Mouse (Mus musculus): ENCODE results near the gene Kcnj9. TPM values are rescaled to one million over a fixed set of nuclear protein-coding genes. Genes with fewer than 3 reads are reported as not detected.

Kcnj9 gene
- polyA plus RNA-seq, 1 experiment from 2014 or later = not detected

DNA sequence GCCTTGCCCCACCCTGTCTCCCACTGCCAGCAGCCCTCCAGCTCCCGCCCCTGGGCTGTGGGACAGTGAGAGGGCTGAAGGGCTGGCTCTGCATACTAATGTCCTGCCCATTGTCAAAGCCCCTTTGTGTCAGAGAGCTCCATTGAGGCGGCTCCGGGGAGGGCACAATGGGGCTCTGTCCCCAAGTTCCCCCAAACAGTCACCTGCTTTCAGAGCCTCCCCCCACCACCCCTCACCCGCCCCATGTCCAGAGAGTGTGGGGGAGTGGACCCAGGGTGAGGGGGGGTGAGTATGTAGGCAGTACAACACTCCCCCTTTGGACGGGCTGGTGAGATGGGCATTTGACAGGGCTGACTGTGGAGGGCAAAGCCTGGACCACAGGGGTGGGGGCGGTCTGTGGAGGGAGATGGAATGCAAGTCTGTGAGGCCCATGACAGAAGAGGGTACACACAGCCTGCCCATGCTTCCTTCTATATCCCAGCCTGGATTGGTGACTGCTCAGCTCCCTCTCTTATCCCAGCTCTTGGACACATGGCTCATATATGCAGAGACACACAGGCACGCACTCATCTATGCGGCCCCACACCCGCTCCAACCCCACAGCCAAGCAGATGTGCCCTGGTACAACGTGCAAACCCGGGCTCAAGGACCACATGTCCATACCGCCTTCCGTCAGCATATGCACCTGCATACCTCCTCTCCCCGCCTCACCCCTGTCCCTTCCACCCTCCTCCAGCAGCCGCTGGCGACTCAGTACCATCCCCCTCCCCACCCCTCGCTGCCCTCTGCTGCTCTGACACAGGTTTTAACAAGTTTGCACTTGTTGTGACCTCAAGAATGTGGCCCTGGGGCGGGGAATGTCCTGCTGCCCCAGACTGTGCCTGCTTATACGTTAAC lies 21.0 kb upstream of the Kcnj9 start:
- peaks cover 11% of the 10 kb centered on the region for H3K27me3 ChIP-seq (ENCODE audit: insufficient read depth, low read length)
- peak overlapping the region; percentile 21 for H3K4me2 ChIP-seq (replicated peaks; ENCODE audit: low read depth, low read length)
- H3K9ac ChIP-seq (replicated peaks; ENCODE audit: low read length) = peak overlapping the region; percentile 40
- peaks cover 27% of the 10 kb centered on the region for H3K4me1 ChIP-seq (ENCODE audit: insufficient read depth, low read length)
- 10% methylated on average over 19 of the region's 19 CpGs for WGBS
- peak overlapping the region; percentile 89 for H3K27ac ChIP-seq (ENCODE audit: low read length)
- H3K4me3 ChIP-seq (ENCODE audit: low read length) = no peak overlapping the region
- H3K36me3 ChIP-seq (ENCODE audit: insufficient read depth, low read length) = no peaks in the 10 kb centered on the region
- no peaks in the 10 kb centered on the region for H3K9me3 ChIP-seq (ENCODE audit: low read length)
- ATAC-seq (ENCODE audit: low FRiP score, low TSS enrichment) = peak; percentile 90

DNA sequence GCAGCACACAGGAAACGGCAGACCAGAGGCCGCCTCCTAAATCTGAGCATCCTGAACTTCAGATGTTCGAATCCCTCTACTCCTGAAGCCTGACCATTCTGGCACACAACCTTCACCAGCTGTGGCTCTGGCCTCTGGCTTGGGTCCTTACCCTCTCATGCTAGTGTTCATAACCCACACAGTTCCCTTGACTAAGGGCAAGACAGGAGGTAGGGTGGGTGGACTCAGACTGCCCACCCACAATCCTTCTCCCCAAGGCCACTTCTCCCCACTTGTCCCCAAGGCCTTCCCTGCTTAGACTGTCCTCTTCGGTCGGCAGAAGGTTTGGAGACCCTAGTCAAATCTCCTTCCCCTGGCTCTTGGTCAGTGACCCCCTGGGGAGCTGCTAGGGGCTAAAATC lies 20.4 kb upstream of the Kcnj9 start:
- no peak for ATAC-seq (ENCODE audit: low FRiP score, low TSS enrichment)
- H3K36me3 ChIP-seq (ENCODE audit: insufficient read depth, low read length) = no peaks in the 10 kb centered on the region
- H3K9ac ChIP-seq (replicated peaks; ENCODE audit: low read length) = peak overlapping the region; percentile 40
- peaks cover 11% of the 10 kb centered on the region for H3K27me3 ChIP-seq (ENCODE audit: insufficient read depth, low read length)
- WGBS = 60% methylated on average over 5 of the region's 5 CpGs
- H3K4me2 ChIP-seq (replicated peaks; ENCODE audit: low read depth, low read length) = no peak overlapping the region
- H3K4me1 ChIP-seq (ENCODE audit: insufficient read depth, low read length) = peaks cover 25% of the 10 kb centered on the region
- no peak overlapping the region for H3K4me3 ChIP-seq (ENCODE audit: low read length)
- H3K9me3 ChIP-seq (ENCODE audit: low read length) = no peaks in the 10 kb centered on the region
- H3K27ac ChIP-seq (ENCODE audit: low read length) = peak overlapping the region; percentile 89

DNA sequence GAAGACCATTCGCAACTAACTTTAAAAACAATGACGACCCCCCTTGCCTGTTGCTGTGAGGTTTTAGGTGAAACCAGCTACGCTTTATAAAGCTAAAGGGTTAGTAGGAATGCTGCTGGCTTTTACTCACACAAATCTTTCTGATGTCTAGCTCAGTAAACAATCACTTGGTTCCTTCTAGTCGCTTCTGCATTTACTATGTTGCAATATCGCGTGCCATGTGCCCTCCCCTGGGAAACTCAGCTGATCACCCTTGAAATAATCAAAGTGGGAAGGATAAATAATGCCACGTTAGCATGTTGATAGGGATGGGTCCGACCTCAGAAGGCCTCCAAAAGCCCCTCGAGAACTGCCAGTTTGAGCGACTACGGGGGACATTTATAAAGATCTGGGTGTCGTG lies 18.3 kb upstream of the Kcnj9 start:
- 87% methylated on average over 12 of the region's 12 CpGs for WGBS
- ATAC-seq (ENCODE audit: low FRiP score, low TSS enrichment) = no peak

DNA sequence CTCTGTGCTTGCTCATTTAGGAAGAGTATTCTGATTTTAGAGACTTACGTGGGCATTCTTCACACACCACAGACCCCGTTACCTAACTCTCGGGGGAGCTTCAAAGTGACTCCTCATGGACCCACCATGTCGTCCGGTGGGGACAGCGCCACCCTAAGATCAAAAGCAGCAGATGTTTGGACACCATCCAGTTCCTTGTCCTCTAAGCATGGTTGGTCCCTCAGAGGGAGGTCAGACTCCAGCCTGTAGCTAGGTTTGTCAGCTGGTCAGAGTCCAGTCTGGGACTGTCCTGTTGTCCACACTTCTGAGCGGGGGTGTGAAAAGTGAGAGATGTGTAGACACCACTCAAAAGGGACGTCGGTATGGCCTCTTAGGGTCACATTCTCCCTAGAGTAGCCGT lies 17.6 kb upstream of the Kcnj9 start:
- Histone ChIP-seq H3K27me3 (ENCODE audit: insufficient read depth, low read length) (peaks cover 22% of the 10 kb centered on the region), H3K36me3 (ENCODE audit: insufficient read depth, low read length) (no peaks in the 10 kb centered on the region), H3K9me3 (ENCODE audit: low read length) (no peaks in the 10 kb centered on the region), H3K4me3 (ENCODE audit: low read length) (no peak overlapping the region), H3K4me2 (replicated peaks; ENCODE audit: low read depth, low read length) (no peak overlapping the region), H3K9ac (replicated peaks; ENCODE audit: low read length) (no peak overlapping the region), H3K4me1 (ENCODE audit: insufficient read depth, low read length) (peaks cover 24% of the 10 kb centered on the region), H3K27ac (ENCODE audit: low read length) (no peak overlapping the region)
- no peak for ATAC-seq (ENCODE audit: low FRiP score, low TSS enrichment)
- WGBS = 76% methylated on average over 10 of the region's 10 CpGs

More for the DNA sequence above, 18.3 kb upstream of the Kcnj9 start:
- no peak overlapping the region for H3K27ac ChIP-seq (ENCODE audit: low read length)
- peaks cover 15% of the 10 kb centered on the region for H3K27me3 ChIP-seq (ENCODE audit: insufficient read depth, low read length)
- H3K9me3 ChIP-seq (ENCODE audit: low read length) = no peaks in the 10 kb centered on the region
- no peaks in the 10 kb centered on the region for H3K36me3 ChIP-seq (ENCODE audit: insufficient read depth, low read length)
- H3K4me3 ChIP-seq (ENCODE audit: low read length) = no peak overlapping the region
- no peak overlapping the region for H3K4me2 ChIP-seq (replicated peaks; ENCODE audit: low read depth, low read length)
- no peak overlapping the region for H3K9ac ChIP-seq (replicated peaks; ENCODE audit: low read length)
- peaks cover 25% of the 10 kb centered on the region for H3K4me1 ChIP-seq (ENCODE audit: insufficient read depth, low read length)

GRCm38 (mm10) chr1:172344820-172345219 lies 15.7 kb upstream of the Kcnj9 start:
- Histone ChIP-seq H3K27me3 (ENCODE audit: insufficient read depth, low read length) (peaks cover 26% of the 10 kb centered on the region), H3K9me3 (ENCODE audit: low read length) (no peaks in the 10 kb centered on the region), H3K4me1 (ENCODE audit: insufficient read depth, low read length) (peaks cover 15% of the 10 kb centered on the region), H3K36me3 (ENCODE audit: insufficient read depth, low read length) (no peaks in the 10 kb centered on the region), H3K9ac (replicated peaks; ENCODE audit: low read length) (no peak overlapping the region), H3K27ac (ENCODE audit: low read length) (no peak overlapping the region), H3K4me2 (replicated peaks; ENCODE audit: low read depth, low read length) (no peak overlapping the region), H3K4me3 (ENCODE audit: low read length) (no peak overlapping the region)
- ATAC-seq (ENCODE audit: low FRiP score, low TSS enrichment) = no peak
- WGBS = 78% methylated on average over 7 of the region's 7 CpGs

- no peak overlapping the region for H3K4me2 ChIP-seq (replicated peaks; ENCODE audit: low read depth, low read length)
- H3K9me3 ChIP-seq (ENCODE audit: low read length) = no peaks in the 10 kb centered on the region
- H3K4me1 ChIP-seq (ENCODE audit: insufficient read depth, low read length) = peaks cover 9% of the 10 kb centered on the region
- WGBS = 69% methylated on average over 3 of the region's 3 CpGs
- peaks cover 34% of the 10 kb centered on the region for H3K27me3 ChIP-seq (ENCODE audit: insufficient read depth, low read length)
- H3K4me3 ChIP-seq (ENCODE audit: low read length) = no peak overlapping the region
- H3K9ac ChIP-seq (replicated peaks; ENCODE audit: low read length) = no peak overlapping the region
- H3K36me3 ChIP-seq (ENCODE audit: insufficient read depth, low read length) = no peaks in the 10 kb centered on the region
- no peak overlapping the region for H3K27ac ChIP-seq (ENCODE audit: low read length)
- no peak for ATAC-seq (ENCODE audit: low FRiP score, low TSS enrichment)
Measured at GRCm38 (mm10) chr1:172343914-172344313, 14.8 kb upstream of the Kcnj9 start.

GRCm38 (mm10) chr1:172342729-172343128 lies 13.6 kb upstream of the Kcnj9 start:
- Histone ChIP-seq H3K9me3 (ENCODE audit: low read length) (no peaks in the 10 kb centered on the region), H3K4me3 (ENCODE audit: low read length) (no peak overlapping the region), H3K36me3 (ENCODE audit: insufficient read depth, low read length) (no peaks in the 10 kb centered on the region), H3K4me1 (ENCODE audit: insufficient read depth, low read length) (peaks cover 9% of the 10 kb centered on the region), H3K27me3 (ENCODE audit: insufficient read depth, low read length) (peaks cover 41% of the 10 kb centered on the region), H3K27ac (ENCODE audit: low read length) (no peak overlapping the region), H3K9ac (replicated peaks; ENCODE audit: low read length) (no peak overlapping the region), H3K4me2 (replicated peaks; ENCODE audit: low read depth, low read length) (0 out of 2 replicates have a peak overlapping the region, but pooled peaks have one; percentile 74)
- ATAC-seq (ENCODE audit: low FRiP score, low TSS enrichment) = no peak
- WGBS = 77% methylated on average over 3 of the region's 3 CpGs

DNA sequence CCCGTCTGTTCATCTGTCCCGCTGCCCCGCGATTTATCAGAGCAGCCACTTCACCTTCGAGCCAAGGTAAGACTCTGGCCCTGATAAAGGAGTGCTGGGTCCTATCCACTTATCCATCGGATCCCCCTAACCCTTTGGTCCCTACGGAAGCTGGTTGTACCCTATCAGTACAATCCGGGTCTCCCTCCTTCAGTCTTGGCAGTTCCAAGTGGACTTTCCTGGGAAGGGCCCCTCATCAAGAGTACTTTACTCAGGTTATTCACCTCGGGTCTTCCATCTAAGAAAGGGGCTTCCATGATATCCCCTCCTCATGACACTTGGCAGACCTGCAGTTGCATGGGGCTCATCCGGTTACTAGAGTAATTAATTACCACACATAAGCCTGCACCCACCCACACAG lies 12.3 kb upstream of the Kcnj9 start:
- peak overlapping the region; percentile 46 for H3K9ac ChIP-seq (replicated peaks; ENCODE audit: low read length)
- no peaks in the 10 kb centered on the region for H3K36me3 ChIP-seq (ENCODE audit: insufficient read depth, low read length)
- peak overlapping the region; percentile 53 for H3K4me3 ChIP-seq (ENCODE audit: low read length)
- 19% methylated on average over 10 of the region's 10 CpGs for WGBS
- no peaks in the 10 kb centered on the region for H3K9me3 ChIP-seq (ENCODE audit: low read length)
- H3K4me1 ChIP-seq (ENCODE audit: insufficient read depth, low read length) = peaks cover 9% of the 10 kb centered on the region
- H3K27ac ChIP-seq (ENCODE audit: low read length) = no peak overlapping the region
- H3K27me3 ChIP-seq (ENCODE audit: insufficient read depth, low read length) = peaks cover 41% of the 10 kb centered on the region
- H3K4me2 ChIP-seq (replicated peaks; ENCODE audit: low read depth, low read length) = peak overlapping the region; percentile 74
- ATAC-seq (ENCODE audit: low FRiP score, low TSS enrichment) = no peak; the same call in none of the 2 replicates

- Histone ChIP-seq H3K9ac (replicated peaks; ENCODE audit: low read length) (peak within 1 kb of the TSS; percentile 46), H3K36me3 (ENCODE audit: insufficient read depth, low read length) (no peaks in the 10 kb centered on the region), H3K27me3 (ENCODE audit: insufficient read depth, low read length) (peaks cover 41% of the 10 kb centered on the region), H3K4me2 (replicated peaks; ENCODE audit: low read depth, low read length) (peak within 1 kb of the TSS; percentile 74), H3K4me3 (ENCODE audit: low read length) (peak within 1 kb of the TSS; percentile 53), H3K4me1 (ENCODE audit: insufficient read depth, low read length) (peaks cover 9% of the 10 kb centered on the region), H3K9me3 (ENCODE audit: low read length) (no peaks in the 10 kb centered on the region), H3K27ac (ENCODE audit: low read length) (no peak within 1 kb of the TSS)
- peak; percentile 94 for ATAC-seq (ENCODE audit: low FRiP score, low TSS enrichment)
- 3% methylated on average over 36 of the region's 38 CpGs for whole genome bisulfite sequencing
Measured at GRCm38 (mm10) chr1:172340729-172341321, 11.7 kb upstream of the Kcnj9 start, which contains the start of gene Kcnj10. Gene Kcnj10 (plus strand): TSS chr1:172341210.

All from kidney, embryonic 16.5 days (tissue).